In genomic region chr6:145210816-145211338, GRCm38 (mm10) we compare ENCODE assay signal across 8 mouse cellular contexts. TPM values are rescaled to one million over a fixed set of nuclear protein-coding genes. Genes with fewer than 3 reads are reported as not detected.
A peak's percentile ranks its signal among the peaks of the same experiment; 100 is the strongest.
DNase-seq lines count a peak whose midpoint lies in the region; ATAC-seq lines count a peak whose summit lies in the region.

Gene Casc1, minus strand, starts transcription at chr6:145211005.
Gene Etfrf1, plus strand, starts transcription at chr6:145211134.

- peak; percentile 92 to 95 for ATAC-seq in hematopoietic stem cell, adult 5-6 weeks (replicated peaks in 1 of 2; ENCODE audit: insufficient read depth in 1 of 2, low FRiP score in 2 of 2, low TSS enrichment in 1 of 2, low read depth in 1 of 2, poor library complexity in 2 of 2, severe bottlenecking in 2 of 2)
- ATAC-seq in lung, embryonic 16.5 days (ENCODE audit: low read depth) = peak; percentile 100

- peaks cover 10% of the 10 kb centered on the region for H3K4me1 ChIP-seq in lung, embryonic 16.5 days (replicated peaks; ENCODE audit: control insufficient read depth, insufficient read depth, low read length)

- peaks cover under 1% of the 10 kb centered on the region; the same call in 1 of the 2 replicates for H3K36me3 ChIP-seq in lung, embryonic 16.5 days (ENCODE audit: control insufficient read depth, insufficient read depth, low read length)

- no peaks in the 10 kb centered on the region for H3K9me3 ChIP-seq in lung, embryonic 16.5 days (ENCODE audit: control insufficient read depth, low read length)

- whole genome bisulfite sequencing in lung, embryonic 16.5 days = 0% methylated on average over 36 of the region's 36 CpGs

- H3K27me3 ChIP-seq in lung, embryonic 16.5 days (ENCODE audit: control insufficient read depth, insufficient read depth, low read depth, low read length) = no peaks in the 10 kb centered on the region

- H3K27ac ChIP-seq in lung, embryonic 16.5 days (ENCODE audit: low read length) = peak within 1 kb of the TSS; percentile 98

- peak within 1 kb of the TSS; percentile 80 for H3K4me2 ChIP-seq in lung, embryonic 16.5 days (ENCODE audit: low read depth, low read length)

- DNase-seq in MEL-GATA-1-ER (ENCODE audit: extremely low read depth, low read depth) = peak; percentile 96
- peak; percentile 98 for DNase-seq in cerebellum, adult 8-10 months
- peak; percentile 99 for DNase-seq in forelimb bud, embryonic 11.5 days (ENCODE audit: low read depth, low spot score)
- DNase-seq in layer of hippocampus, adult 9-10 months (ENCODE audit: low spot score) = peak; percentile 96
- peak; percentile 82 for DNase-seq in ovary, postnatal 10 days (ENCODE audit: low spot score)
- DNase-seq in thymus, postnatal 10 days (ENCODE audit: low spot score in 2 of 2) = peak; percentile 96 to 99

- H3K4me3 ChIP-seq in lung, embryonic 16.5 days (ENCODE audit: low read length) = peak within 1 kb of the TSS; percentile 82

- peak within 1 kb of the TSS; percentile 93 for H3K9ac ChIP-seq in lung, embryonic 16.5 days (ENCODE audit: low read length)

RNA-seq across cellular contexts. Expression of gene Casc1, which starts in this region (rescaled TPM):
- total RNA-seq in hematopoietic stem cell, adult 5-6 weeks (2017) = 0.69 and 3.4 TPM in 2 replicates
- polyA plus RNA-seq in lung, embryonic 16.5 days (2015; fragmentation: Nextera tagmentation; extraction: Ambion mirVana) = 1.5 and 3.2 TPM in 2 replicates

RNA-seq across cellular contexts. Expression of gene Etfrf1, which starts in this region (rescaled TPM):
- 24.9 and 30.4 TPM in 2 replicates for total RNA-seq in hematopoietic stem cell, adult 5-6 weeks (2017)
- polyA plus RNA-seq in lung, embryonic 16.5 days (2015; fragmentation: Nextera tagmentation; extraction: Ambion mirVana) = 28.1 and 29.0 TPM in 2 replicates

Comparison
In these comparisons a context has a peak if more than half of its experiments do, and no peak if none do; other contexts are left out.
1. Peak in every context shown above with its lines: DNase-seq, ATAC-seq, H3K4me3 ChIP-seq and H3K27ac ChIP-seq.